Comparison of ENCODE assay signal across 8 mouse cellular contexts in genomic region chr7:107666262-107666902, GRCm38 (mm10). TPM values are rescaled to one million over a fixed set of nuclear protein-coding genes. Genes with fewer than 3 reads are reported as not detected.
A peak's percentile ranks its signal among the peaks of the same experiment; 100 is the strongest.
DNase-seq lines count a peak whose midpoint lies in the region; ATAC-seq lines count a peak whose summit lies in the region.

No protein-coding gene starts in this region.

- peak overlapping the region; percentile 64; the same call in 1 of the 2 replicates for H3K27ac ChIP-seq in liver, embryonic 11.5 days (ENCODE audit: low read depth, low read length)
- peak overlapping the region; percentile 91 for H3K27ac ChIP-seq in heart, embryonic 11.5 days (ENCODE audit: low read depth, low read length)
- H3K27ac ChIP-seq in limb, embryonic 13.5 days: peak overlapping the region; percentile 94
- peak overlapping the region; percentile 47; the same call in 1 of the 2 replicates for H3K27ac ChIP-seq in neural tube, embryonic 13.5 days (replicated peaks)

- peak overlapping the region; percentile 55 for H3K4me2 ChIP-seq in liver, embryonic 11.5 days
- H3K4me2 ChIP-seq in heart, embryonic 11.5 days: peak overlapping the region; percentile 61
- peak overlapping the region; percentile 70 for H3K4me2 ChIP-seq in limb, embryonic 13.5 days (replicated peaks)
- H3K4me2 ChIP-seq in neural tube, embryonic 13.5 days: peak overlapping the region; percentile 39

- H3K4me3 ChIP-seq in liver, embryonic 11.5 days (ENCODE audit: low read depth, low read length): peak overlapping the region; percentile 22; the same call in 1 of the 2 replicates
- peak overlapping the region; percentile 29 for H3K4me3 ChIP-seq in heart, embryonic 11.5 days (ENCODE audit: low read depth, low read length)
- peak overlapping the region; percentile 53 for H3K4me3 ChIP-seq in limb, embryonic 13.5 days
- peak overlapping the region; percentile 10 for H3K4me3 ChIP-seq in neural tube, embryonic 13.5 days

- 33% methylated on average over 13 of the region's 13 CpGs for WGBS in liver, embryonic 11.5 days
- WGBS in heart, embryonic 11.5 days (ENCODE audit: insufficient replicate concordance): 42% methylated on average over 13 of the region's 13 CpGs
- 20% methylated on average over 13 of the region's 13 CpGs for WGBS in limb, embryonic 13.5 days
- WGBS in neural tube, embryonic 13.5 days: 62% methylated on average over 13 of the region's 13 CpGs

- DNase-seq in liver, embryonic 11.5 days (ENCODE audit: low spot score): no peak
- no peak for DNase-seq in liver
- DNase-seq in ovary, postnatal 14 days (ENCODE audit: low spot score): no peak
- no peak for DNase-seq in urinary bladder, postnatal 25 days (ENCODE audit: low spot score)
- DNase-seq in left cerebral cortex, postnatal 14 days (ENCODE audit: low spot score in 2 of 2): no peak

- ATAC-seq in liver, embryonic 11.5 days (replicated peaks; ENCODE audit: low FRiP score): no peak
- ATAC-seq in heart, embryonic 11.5 days (replicated peaks; ENCODE audit: insufficient number of reproducible peaks, low FRiP score, low TSS enrichment): no peak
- no peak for ATAC-seq in limb, embryonic 13.5 days (ENCODE audit: low FRiP score, low read depth)
- no peak for ATAC-seq in neural tube, embryonic 13.5 days (ENCODE audit: low read depth)

- H3K9me3 ChIP-seq in liver, embryonic 11.5 days (ENCODE audit: control insufficient read depth, low read length): no peaks in the 10 kb centered on the region
- no peaks in the 10 kb centered on the region for H3K9me3 ChIP-seq in heart, embryonic 11.5 days (replicated peaks; ENCODE audit: control insufficient read depth, low read length)
- H3K9me3 ChIP-seq in limb, embryonic 13.5 days: no peaks in the 10 kb centered on the region
- H3K9me3 ChIP-seq in neural tube, embryonic 13.5 days: no peaks in the 10 kb centered on the region

- no peaks in the 10 kb centered on the region for H3K27me3 ChIP-seq in liver, embryonic 11.5 days (replicated peaks; ENCODE audit: control insufficient read depth, insufficient read depth, low read length)
- no peaks in the 10 kb centered on the region for H3K27me3 ChIP-seq in heart, embryonic 11.5 days (ENCODE audit: control insufficient read depth, insufficient read depth, low read length)
- no peaks in the 10 kb centered on the region for H3K27me3 ChIP-seq in limb, embryonic 13.5 days
- H3K27me3 ChIP-seq in neural tube, embryonic 13.5 days: peaks cover 36% of the 10 kb centered on the region

- H3K36me3 ChIP-seq in liver, embryonic 11.5 days (ENCODE audit: control insufficient read depth, insufficient read depth, low read length): no peaks in the 10 kb centered on the region
- H3K36me3 ChIP-seq in heart, embryonic 11.5 days (ENCODE audit: control insufficient read depth, insufficient read depth, low read length): peaks cover 3% of the 10 kb centered on the region; the same call in 1 of the 2 replicates
- H3K36me3 ChIP-seq in limb, embryonic 13.5 days: no peaks in the 10 kb centered on the region
- no peaks in the 10 kb centered on the region for H3K36me3 ChIP-seq in neural tube, embryonic 13.5 days

- 0 out of 2 replicates have a peak overlapping the region, but pooled peaks have one; percentile 8 for H3K9ac ChIP-seq in liver, embryonic 11.5 days (ENCODE audit: low read depth, low read length)
- H3K9ac ChIP-seq in heart, embryonic 11.5 days (ENCODE audit: low read depth, low read length): peak overlapping the region; percentile 65
- peak overlapping the region; percentile 78 for H3K9ac ChIP-seq in limb, embryonic 13.5 days
- H3K9ac ChIP-seq in neural tube, embryonic 13.5 days: peak overlapping the region; percentile 47; the same call in 1 of the 2 replicates

- intact Hi-C loops in left cerebral cortex, postnatal 14 days (cut with DNase I): no loop called here

- peaks cover 25% of the 10 kb centered on the region for H3K4me1 ChIP-seq in liver, embryonic 11.5 days (replicated peaks; ENCODE audit: control insufficient read depth, insufficient read depth, low read length)
- H3K4me1 ChIP-seq in heart, embryonic 11.5 days (ENCODE audit: control insufficient read depth, insufficient read depth, low read length): peaks cover 32% of the 10 kb centered on the region
- peaks cover 62% of the 10 kb centered on the region for H3K4me1 ChIP-seq in limb, embryonic 13.5 days
- peaks cover 34% of the 10 kb centered on the region for H3K4me1 ChIP-seq in neural tube, embryonic 13.5 days (replicated peaks)

RNA-seq across cellular contexts. Expression of gene 5330417H12Rik, which starts 41.4 kb away (rescaled TPM):
- polyA plus RNA-seq in liver, embryonic 11.5 days (2014; fragmentation: Nextera tagmentation; extraction: Ambion mirVana): 0.19 TPM in 1 of 2 replicates, not detected in the other
- polyA plus RNA-seq in heart, embryonic 11.5 days (2014; fragmentation: Nextera tagmentation; extraction: Ambion mirVana): not detected in 2 replicates
- 0.11 TPM in 1 of 2 replicates, not detected in the other for polyA plus RNA-seq in limb, embryonic 13.5 days (2015; fragmentation: Nextera tagmentation; extraction: Ambion mirVana)
- polyA plus RNA-seq in neural tube, embryonic 13.5 days (2015; fragmentation: Nextera tagmentation; extraction: Ambion mirVana): not detected in 2 replicates
- total RNA-seq in left cerebral cortex, postnatal 14 days (2021): not detected

Comparison
In these comparisons a context has a peak if more than half of its experiments do, and no peak if none do; other contexts are left out.
1. H3K9ac ChIP-seq: peak in every context shown above with its lines; median percentile 78 in limb, embryonic 13.5 days; 65 in heart, embryonic 11.5 days; 47 in neural tube, embryonic 13.5 days; 8 in liver, embryonic 11.5 days.